Mouse (Mus musculus) regulatory T cell (primary cell): Measurements from ENCODE around the gene Pcgf3.
"Not testable (repeated sequence)": the region's sequence is repeated elsewhere in the genome, so short reads cannot be mapped to it uniquely, and the experiment has no call there.

Source experiments
- in situ Hi-C: fragments of 300-600 bp; cut with MboI, MseI; formaldehyde crosslinking; loops from one replicate; pipeline ENCODE4 v1.15.1; 2025; ENCODE audit warnings: high pct_unique_total_duplicates

Pcgf3 gene

DNA sequence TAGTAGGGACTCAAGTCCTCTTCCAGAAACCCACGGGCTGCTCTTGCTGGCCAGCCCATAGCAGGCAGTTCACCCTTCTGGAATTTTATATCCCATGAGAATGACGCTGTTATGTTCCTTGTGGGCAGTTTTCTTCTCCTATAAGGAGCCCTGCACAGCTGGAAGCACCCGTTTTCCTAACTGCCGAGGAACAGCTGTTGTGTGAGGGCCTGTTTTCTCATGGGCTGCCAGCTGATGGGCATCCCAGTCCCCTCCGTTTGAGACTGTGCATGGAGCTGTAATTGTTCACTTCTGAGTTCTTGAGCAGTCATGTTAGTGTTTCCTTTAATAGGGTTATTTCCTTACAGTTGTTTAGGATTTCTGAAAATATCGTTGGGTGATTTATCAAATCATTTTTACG lies 8.6 kb downstream of the Pcgf3 start:
- in situ Hi-C loops: no loop called here

DNA sequence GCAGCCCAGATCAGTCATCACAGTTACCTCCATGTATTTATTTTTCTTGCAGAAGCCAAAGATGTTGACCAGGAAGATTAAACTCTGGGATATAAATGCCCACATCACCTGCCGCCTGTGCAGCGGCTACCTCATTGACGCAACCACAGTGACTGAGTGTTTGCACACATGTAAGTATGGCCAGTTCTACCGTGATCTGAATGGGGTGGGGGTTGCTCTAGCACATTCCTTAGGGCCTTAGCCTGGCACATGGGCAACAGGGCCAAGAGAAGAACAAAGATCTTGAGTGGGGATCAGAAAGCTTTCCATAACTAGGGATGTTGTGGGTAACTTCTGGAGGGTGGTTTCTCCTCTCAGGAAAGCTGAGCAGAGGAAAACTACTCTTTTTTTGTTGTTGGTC lies 12.7 kb downstream of the Pcgf3 start:
- in situ Hi-C loops: no loop called here

DNA sequence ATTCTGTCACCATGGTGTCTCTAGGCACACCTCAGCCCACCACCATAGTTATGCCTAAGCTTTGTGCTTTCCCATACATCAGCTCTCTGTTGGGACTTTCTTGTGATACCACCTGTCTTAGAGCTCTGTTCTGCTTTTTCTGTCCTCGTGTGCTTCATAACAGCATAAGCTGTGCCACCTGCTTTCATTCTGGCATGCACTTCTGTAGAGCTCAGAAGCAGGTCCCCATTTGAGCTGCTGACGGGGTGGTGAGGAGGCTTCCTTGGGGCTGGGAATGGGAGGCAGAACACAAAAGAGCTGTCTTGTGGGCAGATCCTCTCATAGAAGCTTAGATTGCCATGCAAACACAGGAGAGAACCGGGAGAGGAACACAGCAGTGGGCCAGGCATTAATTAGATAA lies 14.9 kb downstream of the Pcgf3 start:
- in situ Hi-C loops: no loop called here

DNA sequence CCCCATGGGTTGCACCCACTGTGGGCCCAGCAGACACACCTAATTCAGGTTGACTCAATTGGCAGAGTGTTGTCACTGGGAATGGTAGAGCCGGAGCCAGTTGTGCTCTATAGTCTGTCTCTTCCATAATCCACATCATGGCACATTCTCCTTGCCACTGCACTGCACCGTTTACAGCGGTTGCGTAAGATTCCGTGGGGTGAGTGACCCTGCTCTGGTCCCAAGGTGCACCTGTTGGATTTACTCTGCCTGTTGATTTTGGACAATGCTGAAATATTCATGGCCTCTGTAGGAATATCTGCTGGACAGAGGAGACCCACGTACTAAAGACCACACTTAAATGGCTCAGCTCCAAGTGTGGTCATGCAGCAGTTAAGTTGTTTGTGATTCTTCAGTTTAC lies 22.0 kb downstream of the Pcgf3 start:
- in situ Hi-C loops: no loop called here

DNA sequence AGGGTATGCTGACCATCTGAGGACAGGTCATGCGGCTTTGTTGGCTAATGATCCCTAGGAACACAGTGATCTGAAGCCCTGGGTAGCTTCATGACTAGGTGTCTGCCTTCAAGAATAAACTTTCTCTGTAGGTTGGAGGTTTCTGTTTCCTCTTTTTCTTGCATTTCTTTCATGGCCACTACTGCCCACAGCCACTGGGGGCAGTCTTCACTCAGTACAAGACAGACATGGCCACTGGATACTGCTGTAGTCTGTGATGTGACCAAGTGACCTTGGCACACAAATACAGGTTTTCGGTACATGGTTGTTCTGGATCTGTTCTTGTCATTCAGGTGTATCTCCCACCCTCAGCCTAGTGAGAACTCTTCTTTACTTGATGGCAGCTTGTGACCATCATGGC lies 24.2 kb downstream of the Pcgf3 start:
- in situ Hi-C loops: no loop called here

DNA sequence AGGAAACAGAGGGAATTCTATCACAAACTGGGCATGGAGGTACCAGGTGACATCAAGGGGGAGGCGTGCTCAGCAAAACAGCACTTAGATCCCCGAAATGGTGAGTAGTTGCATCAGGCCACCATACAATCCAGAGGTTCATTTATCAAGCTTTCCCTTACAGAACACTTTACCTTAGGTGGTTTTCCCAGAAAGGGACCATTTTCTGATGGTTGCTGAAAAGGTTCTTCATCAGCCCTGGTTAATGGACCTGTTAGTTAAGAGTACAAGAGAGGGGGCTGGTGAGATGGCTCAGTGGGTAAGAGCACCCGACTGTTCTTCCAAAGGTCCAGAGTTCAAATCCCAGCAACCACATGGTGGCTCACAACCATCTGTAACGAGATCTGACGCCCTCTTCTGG lies 25.1 kb downstream of the Pcgf3 start:
- in situ Hi-C loops: not testable (repeated sequence)

DNA sequence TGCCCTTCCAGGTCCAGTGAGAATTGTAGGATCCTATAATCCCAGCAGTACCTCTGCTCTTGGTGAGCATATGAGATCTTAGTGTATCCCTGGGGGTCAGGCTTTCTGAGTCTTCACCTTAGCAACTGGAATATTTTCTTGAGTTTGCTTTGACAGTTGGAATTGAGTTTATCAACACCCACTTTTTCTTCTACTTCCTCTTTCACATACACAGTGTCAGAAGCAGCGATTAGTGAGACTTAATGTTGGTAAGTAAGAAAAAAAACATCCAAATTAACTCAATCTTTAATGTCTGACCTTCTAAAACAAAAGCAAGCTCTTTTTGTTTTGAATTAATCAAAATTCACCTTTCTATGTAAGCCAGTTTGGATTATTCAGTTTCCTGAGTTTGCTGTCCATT lies 40.5 kb downstream of the Pcgf3 start:
- in situ Hi-C loops: no loop called here

DNA sequence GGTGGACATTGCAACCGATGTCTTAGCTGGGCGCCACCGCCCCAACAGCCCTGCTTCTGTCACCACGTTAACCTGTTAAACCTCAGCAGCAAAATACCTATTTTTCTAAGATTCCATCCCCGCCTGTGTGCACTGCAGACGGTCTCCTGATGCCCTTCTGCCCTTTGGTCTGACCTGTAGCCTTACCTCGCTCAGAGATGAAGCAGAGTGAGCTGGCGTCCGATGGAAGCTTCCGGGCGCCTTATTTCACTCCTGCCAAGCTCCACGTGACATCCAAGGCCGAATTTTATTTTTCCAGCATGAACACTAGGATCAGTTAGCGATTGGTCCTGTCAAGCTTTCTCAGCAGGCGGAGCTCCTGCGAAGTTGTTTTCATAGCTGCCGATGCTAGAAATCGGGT lies 41.3 kb downstream of the Pcgf3 start:
- in situ Hi-C loops: no loop called here

DNA sequence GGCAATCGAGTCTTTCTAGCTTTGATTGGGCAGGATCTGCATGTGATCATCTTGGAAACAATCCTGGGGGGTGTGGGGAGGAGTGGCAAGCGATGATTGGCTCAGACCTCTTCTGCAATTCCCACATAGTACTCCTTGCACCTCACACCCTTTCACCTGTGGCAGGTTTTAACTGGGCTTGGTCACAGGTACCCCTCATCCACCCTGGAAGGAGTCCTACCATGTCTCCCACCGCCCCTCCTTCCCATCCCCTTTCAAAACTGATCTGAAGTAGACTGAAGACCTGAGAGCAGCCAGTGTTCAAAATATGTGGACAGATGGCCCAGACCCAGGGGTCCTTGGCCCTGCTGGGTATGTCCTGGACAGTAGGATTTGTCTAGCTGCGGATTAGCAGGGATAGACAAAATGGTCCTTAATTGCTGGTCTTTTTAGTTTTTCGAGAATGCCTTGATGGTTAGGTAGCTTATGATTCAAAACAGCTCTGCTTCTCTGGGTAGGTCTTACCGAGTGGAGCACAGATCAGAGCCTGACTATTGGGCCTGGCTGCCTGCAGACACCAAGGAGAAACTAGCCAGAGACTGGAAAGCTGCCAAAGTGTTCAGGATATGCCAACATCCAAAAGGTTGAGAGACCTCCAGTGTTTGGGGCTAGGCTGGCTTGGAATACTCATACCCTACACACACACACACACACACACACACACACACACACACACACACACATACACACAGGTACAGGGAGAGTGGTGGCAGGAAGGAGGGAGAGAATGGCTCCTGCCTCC lies 54.7 kb downstream of the Pcgf3 start:
- in situ Hi-C loops: no loop called here

DNA sequence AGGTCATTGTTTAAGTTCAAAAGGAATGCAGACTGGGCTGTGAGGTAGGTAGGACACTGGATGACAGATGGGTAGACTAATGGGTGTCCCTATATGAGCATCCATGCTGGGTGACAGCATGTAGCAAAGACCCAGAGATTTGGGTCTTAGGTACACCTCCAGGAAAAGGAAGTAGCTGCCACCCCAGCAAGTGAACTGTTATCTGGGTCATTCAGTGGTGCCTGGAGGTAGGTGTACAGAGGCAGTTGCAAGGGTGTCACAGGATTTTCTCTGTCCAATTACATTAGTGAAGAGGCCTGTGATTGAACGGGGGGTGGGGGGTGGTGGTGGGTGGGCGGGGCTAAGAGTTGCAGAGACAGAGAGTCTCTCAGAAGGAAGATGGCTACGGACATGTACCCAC lies 55.6 kb downstream of the Pcgf3 start:
- in situ Hi-C loops: no loop called here

DNA sequence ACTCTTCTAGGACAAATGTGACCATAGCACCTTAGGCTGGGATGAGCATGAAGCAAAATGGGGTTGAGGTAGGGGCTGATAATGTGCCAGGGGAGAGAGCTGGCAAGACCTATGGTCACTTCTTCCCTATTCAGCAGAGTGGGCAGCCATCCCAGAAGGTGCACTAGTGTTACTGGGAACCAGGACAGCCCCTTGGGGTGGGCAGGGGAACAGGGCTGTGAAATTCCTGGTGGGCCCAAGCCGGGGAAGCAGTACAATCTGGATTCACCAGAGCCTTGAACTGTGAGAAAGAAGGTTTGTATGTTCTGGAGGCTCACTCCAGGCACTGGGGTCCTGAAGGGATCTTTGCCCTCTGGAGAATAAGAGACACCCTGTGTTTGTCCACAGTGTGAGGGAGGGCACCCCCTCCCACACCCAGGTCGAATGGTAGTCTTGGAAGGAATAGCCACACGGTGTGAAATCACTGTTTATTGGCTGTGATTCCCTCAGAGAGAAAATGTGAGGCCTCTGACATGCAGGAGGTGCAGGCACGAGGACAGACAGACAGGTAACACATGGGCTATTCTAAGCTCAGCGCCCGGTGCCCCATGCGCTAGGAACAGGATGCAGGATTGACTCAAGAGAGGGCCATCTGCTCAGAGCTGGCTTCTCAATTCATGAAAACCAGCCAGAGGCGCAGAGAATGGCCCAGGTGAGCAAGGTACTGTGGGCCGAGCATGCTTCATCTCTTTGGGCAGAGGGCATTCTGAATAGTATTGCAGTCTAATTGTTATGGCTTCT lies 57.3 kb downstream of the Pcgf3 start:
- in situ Hi-C loops: no loop called here

DNA sequence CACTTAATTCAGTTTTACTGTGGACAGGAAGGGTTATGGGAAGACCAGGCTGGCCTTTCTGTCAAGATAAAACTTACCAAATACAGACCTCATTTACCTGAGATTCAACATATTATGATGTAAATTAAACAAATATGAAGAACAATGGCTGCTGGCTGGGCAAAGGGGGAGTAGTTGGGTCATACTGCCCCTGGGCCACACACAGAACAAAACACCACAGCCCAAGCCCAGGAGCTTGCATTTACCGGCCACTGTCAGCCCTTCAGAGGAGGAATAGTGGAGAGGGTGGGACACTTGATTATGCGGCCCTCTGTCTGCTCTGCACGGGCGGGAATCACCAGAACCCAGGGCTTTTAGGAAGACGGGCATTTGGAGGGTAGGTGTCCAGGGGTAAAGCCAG lies 57.9 kb downstream of the Pcgf3 start:
- in situ Hi-C loops: no loop called here

DNA sequence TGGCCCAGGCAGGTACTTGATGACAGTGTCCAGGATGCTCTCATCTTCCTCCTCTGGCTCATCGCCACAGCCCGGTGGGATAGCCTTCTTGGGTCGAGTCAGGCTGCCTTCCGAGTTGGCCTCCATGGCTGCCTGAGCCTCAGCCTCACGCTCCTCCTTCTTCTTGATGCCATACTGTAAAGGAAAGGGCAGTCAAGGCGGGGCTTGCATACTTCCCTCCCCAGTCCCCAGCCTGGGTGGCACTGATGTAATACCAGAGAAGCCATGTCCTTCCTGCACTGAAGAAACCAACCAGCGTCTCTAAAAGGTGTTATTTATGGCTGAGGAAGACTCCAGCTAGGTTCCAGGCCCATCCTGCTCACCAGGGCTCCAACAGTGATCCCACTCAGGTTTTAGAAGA lies 59.1 kb downstream of the Pcgf3 start:
- in situ Hi-C loops: no loop called here

DNA sequence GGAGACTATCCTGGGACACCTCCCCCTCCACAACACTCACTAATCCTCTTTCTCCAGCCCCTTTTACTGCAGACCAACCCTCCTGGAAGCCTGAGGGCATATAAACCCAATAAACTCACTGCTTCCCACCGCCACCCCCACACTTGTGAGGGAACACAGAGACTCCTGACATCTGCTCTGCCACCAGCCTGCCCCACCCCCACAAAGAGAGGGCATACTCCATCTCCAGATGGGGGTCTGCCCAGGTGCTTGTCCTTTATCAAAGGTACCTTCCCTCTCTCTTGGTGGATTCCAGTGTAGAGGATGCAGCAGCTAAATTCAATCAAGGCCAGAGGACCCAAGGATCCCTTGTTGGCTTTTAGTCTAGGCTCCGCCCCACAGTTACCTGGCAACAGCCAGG lies 60.0 kb downstream of the Pcgf3 start:
- in situ Hi-C loops: no loop called here

DNA sequence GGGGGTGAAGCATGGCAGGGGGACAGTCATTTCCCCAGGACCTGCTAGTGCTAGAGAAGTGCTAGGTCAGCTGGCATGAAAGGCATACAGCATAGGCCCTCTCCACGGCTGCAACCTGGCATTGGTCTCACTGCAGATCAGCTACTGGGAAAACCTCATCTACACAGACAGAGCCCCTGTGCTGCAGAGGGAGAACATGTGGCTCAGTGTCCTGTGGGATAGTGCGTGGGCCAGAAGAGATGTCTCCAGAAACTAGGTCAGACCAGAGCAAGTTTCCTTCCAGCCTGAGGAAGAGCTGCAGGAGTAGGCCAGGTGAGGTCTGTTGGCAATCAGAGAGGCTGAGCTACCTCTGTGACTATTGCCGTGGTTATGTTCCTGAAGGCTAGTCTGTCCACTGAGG lies 60.9 kb downstream of the Pcgf3 start:
- in situ Hi-C loops: no loop called here

DNA sequence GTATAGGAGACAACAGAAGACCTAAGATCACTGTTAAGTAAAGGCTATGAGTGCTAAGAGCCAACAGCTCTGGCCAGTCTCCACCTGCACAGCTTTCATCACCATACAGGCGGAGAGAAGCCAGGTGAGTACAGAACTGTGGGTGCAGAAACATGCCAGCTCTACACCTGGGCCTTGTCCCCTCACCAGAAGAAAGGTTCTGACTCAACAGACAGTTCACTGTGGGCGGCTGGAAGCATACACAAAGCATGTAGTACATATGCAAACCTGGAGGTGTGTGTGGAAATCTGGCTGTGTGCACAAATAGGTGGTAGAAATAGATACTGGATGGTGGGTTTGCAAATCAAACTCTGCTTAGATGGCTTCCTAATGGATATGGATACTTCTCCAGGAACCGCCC lies 61.6 kb downstream of the Pcgf3 start:
- in situ Hi-C loops: no loop called here

DNA sequence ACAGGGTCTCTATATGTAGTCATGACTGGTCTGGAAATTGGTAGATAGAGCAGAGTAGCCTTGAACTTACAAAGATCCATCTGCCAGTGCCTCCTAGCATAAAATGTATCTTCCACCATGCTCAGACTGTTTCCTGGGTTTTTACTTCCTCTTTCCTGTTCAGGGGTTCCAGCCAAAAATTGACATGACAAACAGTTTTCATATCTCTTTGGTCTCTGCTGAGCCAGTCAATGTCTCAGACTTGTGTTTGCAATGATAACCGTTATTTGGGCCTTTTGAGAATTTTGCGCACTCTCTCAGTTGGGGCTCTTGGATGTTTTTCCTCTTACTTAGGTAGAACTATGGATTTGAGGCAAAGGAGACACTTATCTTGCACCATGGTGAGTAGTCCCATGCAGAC lies 73.2 kb downstream of the Pcgf3 start:
- in situ Hi-C loops: no loop called here

DNA sequence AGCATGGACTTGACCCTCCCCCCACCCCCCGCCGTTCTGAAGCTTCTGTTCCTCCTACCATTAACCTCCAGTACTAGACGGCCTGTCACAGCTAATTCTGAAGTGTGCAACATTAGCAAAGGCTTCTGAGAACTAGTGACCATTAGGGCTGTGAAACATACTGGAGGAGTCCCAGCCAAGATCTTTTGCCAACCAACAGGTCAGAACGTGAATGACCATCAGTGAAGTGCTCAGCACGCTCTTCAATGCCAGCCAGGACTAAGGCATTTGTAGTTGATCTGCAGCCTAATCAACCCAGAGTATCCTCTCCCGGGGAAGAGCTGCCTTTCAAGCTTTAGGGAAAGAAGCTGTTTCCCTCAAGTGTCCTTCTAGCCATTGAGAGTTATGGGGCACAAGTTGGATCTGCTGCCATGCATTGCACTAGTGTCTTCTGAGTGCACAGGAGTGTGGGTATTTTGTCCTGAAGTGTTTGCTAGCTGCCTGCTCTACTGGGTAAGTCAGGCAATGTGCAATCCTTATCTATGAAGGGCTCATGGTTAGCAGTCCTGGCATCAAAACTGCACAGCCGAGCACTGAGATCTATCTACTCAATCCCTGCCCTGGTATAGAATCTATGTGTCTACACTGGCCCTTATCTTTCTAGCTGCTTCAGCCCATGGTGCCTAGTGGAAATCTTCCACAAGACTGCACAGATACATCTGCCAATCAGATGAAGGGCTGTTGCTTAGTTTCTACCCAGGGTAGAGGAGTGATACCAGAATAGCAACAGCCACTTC lies 82.7 kb downstream of the Pcgf3 start:
- in situ Hi-C loops: no loop called here

DNA sequence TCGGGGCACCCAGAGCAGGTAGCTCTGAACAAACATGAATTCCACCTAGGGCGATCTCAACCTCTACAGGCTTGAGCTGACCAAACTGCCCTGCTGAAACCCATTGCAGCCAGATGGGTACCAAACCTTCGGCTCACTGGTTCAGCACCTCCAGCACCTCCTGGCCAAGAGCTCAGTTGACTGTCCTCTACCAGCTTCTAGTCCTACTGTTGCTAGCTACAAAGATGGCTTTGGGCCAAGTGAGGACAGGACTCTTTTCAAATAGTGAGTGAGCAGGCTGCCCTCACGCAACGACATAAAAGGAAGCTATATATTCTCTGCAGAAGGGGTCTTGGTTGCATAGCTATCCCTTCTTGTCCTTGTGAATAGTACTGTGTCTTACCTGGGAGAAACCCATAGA lies 86.6 kb downstream of the Pcgf3 start:
- in situ Hi-C loops: no loop called here

DNA sequence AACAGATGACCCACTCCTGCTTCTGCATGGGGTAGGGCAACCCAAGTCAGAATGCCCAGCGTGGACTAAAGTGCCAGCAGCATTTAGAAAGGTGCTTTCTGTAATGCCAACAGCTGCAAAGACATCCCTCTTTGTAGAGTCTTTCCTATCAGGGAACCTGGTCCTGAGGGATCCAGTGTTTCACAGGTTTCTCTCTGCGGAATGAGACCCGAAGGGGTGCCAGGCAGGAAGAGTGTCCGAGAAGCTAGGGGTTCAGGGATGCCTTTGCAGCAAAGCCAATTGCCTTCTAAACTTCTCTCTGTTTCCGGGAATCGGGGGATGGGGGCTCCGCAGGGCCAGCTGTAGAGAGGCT lies 88.1 kb downstream of the Pcgf3 start:
- in situ Hi-C loops: no loop called here

DNA sequence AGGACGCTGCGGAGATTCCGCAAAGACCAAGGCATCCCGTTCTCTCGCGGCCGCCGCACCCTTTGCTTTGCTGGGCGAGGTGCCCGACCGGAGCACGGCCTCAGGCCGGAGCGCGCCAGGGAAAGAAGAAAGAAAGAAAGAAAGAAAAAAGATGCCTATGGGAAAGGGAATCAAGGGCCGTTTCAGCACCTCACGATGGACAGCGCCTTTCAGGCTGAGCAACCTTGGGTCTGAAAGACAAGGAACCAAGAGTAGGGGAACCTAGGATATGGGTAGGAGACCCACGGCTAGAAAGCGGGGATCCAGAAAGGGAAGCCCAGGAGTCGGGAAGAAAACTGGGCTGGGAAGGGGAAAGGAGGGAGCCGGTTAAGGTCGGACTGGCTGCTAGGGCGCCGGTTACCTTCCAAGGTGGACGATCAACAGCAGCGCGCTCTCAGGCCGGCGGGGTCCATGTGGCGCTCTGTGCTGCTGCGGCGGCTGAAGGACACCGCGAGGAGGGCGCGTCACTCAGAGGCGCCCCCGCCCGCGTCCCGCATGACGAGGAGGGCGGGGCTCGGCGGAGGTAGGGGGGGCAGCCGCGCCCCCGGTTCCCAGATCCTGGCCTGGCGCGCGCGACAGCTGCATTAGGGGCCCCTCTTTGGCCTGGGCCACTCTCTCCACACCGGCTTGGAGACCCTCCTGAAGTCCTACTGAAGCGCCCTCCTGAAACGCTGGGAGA lies 88.6 kb downstream of the Pcgf3 start, which contains the start of gene Cplx1:
Cplx1 (minus strand) TSS at position 536 of the 718 bp plus-strand sequence.
- in situ Hi-C loops: no loop called here

DNA sequence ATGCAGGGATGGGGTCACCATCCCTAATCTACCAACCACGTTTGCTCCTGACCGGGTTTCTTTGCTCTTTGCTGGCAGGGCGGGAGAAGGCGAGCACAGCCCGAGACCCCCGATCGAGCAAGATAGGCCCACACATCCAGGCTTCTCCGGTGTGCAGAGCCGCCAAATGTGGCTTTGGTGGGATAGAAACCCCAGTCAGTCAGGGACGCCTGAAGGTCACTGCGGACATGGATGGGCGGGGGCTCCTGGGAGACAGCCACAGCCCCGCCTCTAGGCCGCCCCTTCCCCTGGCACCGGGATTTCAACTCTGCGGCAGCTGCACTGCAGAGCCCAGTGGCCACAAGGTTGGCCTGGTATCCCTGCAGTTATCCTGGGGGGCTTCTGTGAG lies 89.2 kb downstream of the Pcgf3 start:
- in situ Hi-C loops: no loop called here
